Mouse (Mus musculus) kidney, adult 2 months (tissue): ENCODE data around the gene Eepd1.

Experiments used
- CTCF ChIP-seq: fragments of 200-500 bp; conservative IDR thresholded peaks from 2 replicates; pipeline ENCODE4 v1.5.1; 2011; ENCODE audit warnings: low read depth, mild to moderate bottlenecking, control low read depth, low read length, moderate library complexity, mixed read lengths; ENCODE audit not compliant: insufficient read depth, insufficient read length
- POLR2A ChIP-seq: fragments of 200-500 bp; IDR thresholded peaks from one replicate; pipeline ENCODE4 v1.6.1; 2011; ENCODE audit warnings: low read depth, low read length, control low read depth

DNA sequence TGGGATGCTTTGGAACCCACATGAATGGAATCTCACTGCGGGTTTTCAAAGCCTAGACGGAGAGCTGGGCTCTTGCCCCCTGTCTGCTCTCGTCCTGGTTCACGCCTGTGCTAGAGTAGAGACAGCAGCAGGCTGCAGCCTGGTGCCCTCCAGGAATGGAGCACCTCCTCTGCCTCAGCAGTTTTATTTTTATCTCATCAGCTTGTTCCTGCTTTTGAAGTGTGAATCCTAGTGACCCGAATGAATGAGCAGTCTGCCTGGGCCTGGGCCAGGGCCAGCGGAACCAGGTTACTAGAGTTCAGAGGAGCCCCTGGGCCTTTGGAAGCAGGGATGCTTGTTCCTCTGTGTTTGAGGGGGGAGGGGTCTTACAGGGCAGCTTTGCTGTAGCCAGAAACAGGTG lies 37.8 kb downstream of the Eepd1 start:
- TF ChIP-seq CTCF (no peak), POLR2A (no peak)
